In the genomic region with DNA sequence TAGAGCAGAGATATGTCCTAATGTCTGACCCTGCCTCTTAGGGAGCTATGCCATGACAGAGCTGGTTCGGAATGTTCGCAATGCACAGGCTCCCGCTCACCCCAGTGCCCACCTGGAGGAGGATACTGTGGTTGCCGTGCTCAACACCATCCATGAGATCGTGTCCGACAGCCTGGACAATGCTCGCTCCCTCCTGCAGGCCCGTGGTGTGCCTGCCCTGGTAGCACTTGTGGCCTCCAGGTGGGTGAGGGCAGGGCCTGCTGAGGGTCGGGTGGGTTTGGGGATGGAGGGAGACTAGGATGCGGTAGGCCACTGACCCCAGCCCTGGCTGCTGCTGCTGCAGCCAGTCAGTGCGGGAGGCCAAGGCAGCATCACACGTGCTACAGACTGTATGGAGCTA, we compare ENCODE assay signal across 23 mouse cellular contexts. TPM values are rescaled to one million over a fixed set of nuclear protein-coding genes. Genes with fewer than 3 reads are reported as not detected.
A peak's percentile ranks its signal among the peaks of the same experiment; 100 is the strongest.
DNase-seq lines count a peak whose midpoint lies in the region; ATAC-seq and TF ChIP-seq lines count a peak whose summit lies in the region.
"Had no signal": no experiment of that assay in that cellular context is flagged by ENCODE, and none has a peak within 500 bp of the region (broad histone marks: within the 10 kb centered on the region; RNA-seq: fewer than 3 reads in every experiment).

No protein-coding gene starts in this region.

- H3K27ac ChIP-seq in forebrain, embryonic 11.5 days (ENCODE audit: low read depth, low read length), result no peak overlapping the region
- H3K27ac ChIP-seq in forebrain, embryonic 14.5 days (ENCODE audit: low read depth, low read length), result no peak overlapping the region
- no peak overlapping the region for H3K27ac ChIP-seq in heart, embryonic 13.5 days (replicated peaks)
- H3K27ac ChIP-seq in heart, adult 2 months, result no peak overlapping the region
- H3K27ac ChIP-seq in intestine, postnatal 0 days (ENCODE audit: low read depth, low read length), result 0 out of 2 replicates have a peak overlapping the region, but pooled peaks have one; percentile 21
- H3K27ac ChIP-seq in intestine, embryonic 15.5 days, result no peak overlapping the region
- H3K27ac ChIP-seq in liver, embryonic 11.5 days (ENCODE audit: low read depth, low read length), result no peak overlapping the region
- H3K27ac ChIP-seq: embryonic facial prominence, embryonic 13.5 days; embryonic facial prominence, embryonic 15.5 days; forebrain, embryonic 13.5 days had no signal

- H3ac ChIP-seq in myocyte (ENCODE audit: control insufficient read depth, insufficient read length), result no peak overlapping the region

- no peak for TF ChIP-seq CTCF in heart, adult 2 months (IDR thresholded peaks at IDR 0.05)
- TF ChIP-seq CTCF in intestine, postnatal 0 days (IDR thresholded peaks at IDR 0.05; ENCODE audit: low read depth), result no peak

- H3K4me1 ChIP-seq in forebrain, embryonic 11.5 days (replicated peaks; ENCODE audit: control insufficient read depth, insufficient read depth, low read length), result peaks cover 31% of the 10 kb centered on the region
- H3K4me1 ChIP-seq in forebrain, embryonic 14.5 days (ENCODE audit: control insufficient read depth, insufficient read depth, low read length), result peaks cover 21% of the 10 kb centered on the region
- H3K4me1 ChIP-seq in heart, embryonic 13.5 days, result peaks cover 52% of the 10 kb centered on the region
- H3K4me1 ChIP-seq in heart, adult 2 months (ENCODE audit: control insufficient read depth, insufficient read depth, low read length), result peaks cover 9% of the 10 kb centered on the region
- no peaks in the 10 kb centered on the region for H3K4me1 ChIP-seq in intestine, postnatal 0 days (replicated peaks; ENCODE audit: control insufficient read depth, insufficient read depth, low read length)
- H3K4me1 ChIP-seq in intestine, embryonic 15.5 days (replicated peaks), result 0 out of 2 replicates have a peak, but pooled peaks cover 9% of the 10 kb centered on the region
- peaks cover 14% of the 10 kb centered on the region for H3K4me1 ChIP-seq in liver, embryonic 11.5 days (replicated peaks; ENCODE audit: control insufficient read depth, insufficient read depth, low read length)

- no peak overlapping the region for H3K4me2 ChIP-seq in forebrain, embryonic 11.5 days (ENCODE audit: low read depth, low read length, severe bottlenecking)
- H3K4me2 ChIP-seq in forebrain, embryonic 14.5 days (ENCODE audit: low read length), result no peak overlapping the region
- H3K4me2 ChIP-seq in heart, embryonic 13.5 days, result no peak overlapping the region
- no peak overlapping the region for H3K4me2 ChIP-seq in intestine, postnatal 0 days (replicated peaks; ENCODE audit: low read depth)
- H3K4me2 ChIP-seq in intestine, embryonic 15.5 days (replicated peaks), result no peak overlapping the region
- no peak overlapping the region for H3K4me2 ChIP-seq in myocyte (ENCODE audit: low read depth)
- H3K4me2 ChIP-seq in liver, embryonic 11.5 days, result no peak overlapping the region
- H3K4me2 ChIP-seq: embryonic facial prominence, embryonic 13.5 days; embryonic facial prominence, embryonic 15.5 days; forebrain, embryonic 13.5 days had no signal

- 91% methylated on average over 12 of the region's 12 CpGs for WGBS in forebrain, embryonic 11.5 days
- 93% methylated on average over 12 of the region's 12 CpGs for WGBS in forebrain, embryonic 14.5 days
- 85% methylated on average over 12 of the region's 12 CpGs for WGBS in heart, embryonic 13.5 days
- WGBS in heart, adult 2 months, result 86% methylated on average over 12 of the region's 12 CpGs
- 92% methylated on average over 12 of the region's 12 CpGs for WGBS in intestine, postnatal 0 days
- WGBS in intestine, embryonic 15.5 days, result 89% methylated on average over 12 of the region's 12 CpGs
- WGBS in liver, embryonic 11.5 days, result 89% methylated on average over 12 of the region's 12 CpGs

- no peaks in the 10 kb centered on the region for H3K79me2 ChIP-seq in heart, adult 2 months (replicated peaks; ENCODE audit: control insufficient read depth, insufficient read depth, low read length)
- no peaks in the 10 kb centered on the region for H3K79me2 ChIP-seq in myocyte (ENCODE audit: control insufficient read depth, insufficient read depth)

- DNase-seq in forebrain, embryonic 11.5 days (ENCODE audit: low spot score), result peak; percentile 51
- DNase-seq in forebrain, embryonic 14.5 days (ENCODE audit: low spot score), result no peak
- DNase-seq in heart, adult 2 months, result no peak
- no peak for DNase-seq in liver, embryonic 11.5 days (ENCODE audit: low spot score)
- DNase-seq: adrenal gland, adult 2 months; adrenal gland, postnatal 10 days; adrenal gland, postnatal 25 days; cerebellum, adult 11 months; cerebellum, adult 18-20 months; cerebellum, adult 8-10 months; cerebellum, adult 9-11 months; cerebellum, postnatal 14 days; cerebellum, postnatal 36 days; embryo, embryonic 11 days had no signal

- no peak for TF ChIP-seq POLR2A in heart, adult 2 months (IDR thresholded peaks at IDR 0.05; ENCODE audit: insufficient read depth, low read depth, low read length)
- no peak for TF ChIP-seq POLR2A in myocyte (IDR thresholded peaks at IDR 0.05; ENCODE audit: insufficient read length, low read depth)

- no peak for TF ChIP-seq EP300 in heart, adult 2 months (IDR thresholded peaks at IDR 0.05; ENCODE audit: insufficient read depth, low read depth, low read length)

- H3K27me3 ChIP-seq in forebrain, embryonic 11.5 days (ENCODE audit: control insufficient read depth, insufficient read depth, low read length), result no peaks in the 10 kb centered on the region
- no peaks in the 10 kb centered on the region for H3K27me3 ChIP-seq in forebrain, embryonic 14.5 days (replicated peaks; ENCODE audit: control insufficient read depth, insufficient read depth, low read length)
- no peaks in the 10 kb centered on the region for H3K27me3 ChIP-seq in heart, embryonic 13.5 days (replicated peaks)
- H3K27me3 ChIP-seq in heart, adult 2 months (ENCODE audit: control insufficient read depth, insufficient read depth, low read length), result no peaks in the 10 kb centered on the region
- no peaks in the 10 kb centered on the region for H3K27me3 ChIP-seq in intestine, postnatal 0 days (replicated peaks; ENCODE audit: control insufficient read depth, insufficient read depth, low read length)
- H3K27me3 ChIP-seq in intestine, embryonic 15.5 days (replicated peaks), result no peaks in the 10 kb centered on the region
- H3K27me3 ChIP-seq in myocyte (ENCODE audit: control insufficient read depth, insufficient read depth, insufficient read length), result no peaks in the 10 kb centered on the region
- H3K27me3 ChIP-seq in liver, embryonic 11.5 days (replicated peaks; ENCODE audit: control insufficient read depth, insufficient read depth, low read length), result no peaks in the 10 kb centered on the region
- H3K27me3 ChIP-seq: embryonic facial prominence, embryonic 13.5 days; embryonic facial prominence, embryonic 15.5 days; forebrain, embryonic 13.5 days had no signal

- no peak for ATAC-seq in forebrain, embryonic 11.5 days (replicated peaks; ENCODE audit: low FRiP score)
- ATAC-seq in forebrain, embryonic 14.5 days, result no peak
- no peak for ATAC-seq in heart, embryonic 13.5 days (ENCODE audit: extremely low read depth, insufficient number of reproducible peaks, low FRiP score, low TSS enrichment)
- ATAC-seq in intestine, postnatal 0 days, result no peak
- ATAC-seq in intestine, embryonic 15.5 days, result no peak
- no peak for ATAC-seq in liver, embryonic 11.5 days (replicated peaks; ENCODE audit: low FRiP score)
- ATAC-seq: forebrain, embryonic 13.5 days; forebrain, embryonic 16.5 days had no signal

- no peaks in the 10 kb centered on the region for H3K9me3 ChIP-seq in forebrain, embryonic 11.5 days (ENCODE audit: control insufficient read depth, low read length)
- no peaks in the 10 kb centered on the region for H3K9me3 ChIP-seq in forebrain, embryonic 14.5 days (replicated peaks; ENCODE audit: control insufficient read depth, low read length)
- no peaks in the 10 kb centered on the region for H3K9me3 ChIP-seq in heart, embryonic 13.5 days
- H3K9me3 ChIP-seq in intestine, postnatal 0 days (ENCODE audit: control insufficient read depth), result no peaks in the 10 kb centered on the region
- no peaks in the 10 kb centered on the region for H3K9me3 ChIP-seq in intestine, embryonic 15.5 days
- H3K9me3 ChIP-seq in liver, embryonic 11.5 days (ENCODE audit: control insufficient read depth, low read length), result no peaks in the 10 kb centered on the region
- H3K9me3 ChIP-seq: embryonic facial prominence, embryonic 13.5 days; embryonic facial prominence, embryonic 15.5 days; forebrain, embryonic 13.5 days had no signal

- no peak overlapping the region for H3K4me3 ChIP-seq in forebrain, embryonic 11.5 days (ENCODE audit: low read depth, low read length)
- H3K4me3 ChIP-seq in forebrain, embryonic 14.5 days (ENCODE audit: low read depth, low read length), result no peak overlapping the region
- H3K4me3 ChIP-seq in heart, embryonic 13.5 days, result no peak overlapping the region
- no peak overlapping the region for H3K4me3 ChIP-seq in heart, adult 2 months
- H3K4me3 ChIP-seq in intestine, postnatal 0 days (ENCODE audit: low read depth, low read length), result no peak overlapping the region
- no peak overlapping the region for H3K4me3 ChIP-seq in intestine, embryonic 15.5 days (replicated peaks)
- no peak overlapping the region for H3K4me3 ChIP-seq in myocyte
- H3K4me3 ChIP-seq in liver, embryonic 11.5 days (ENCODE audit: low read depth, low read length), result no peak overlapping the region
- H3K4me3 ChIP-seq: embryonic facial prominence, embryonic 13.5 days; embryonic facial prominence, embryonic 15.5 days; erythroblast, embryonic 14.5 days; forebrain, embryonic 13.5 days had no signal

- H3K9ac ChIP-seq in forebrain, embryonic 11.5 days (ENCODE audit: low read length), result no peak overlapping the region
- H3K9ac ChIP-seq in forebrain, embryonic 14.5 days (ENCODE audit: low read length), result no peak overlapping the region
- H3K9ac ChIP-seq in heart, embryonic 13.5 days, result 0 out of 2 replicates have a peak overlapping the region, but pooled peaks have one; percentile 5
- no peak overlapping the region for H3K9ac ChIP-seq in heart, adult 2 months (ENCODE audit: low read depth, low read length)
- H3K9ac ChIP-seq in intestine, postnatal 0 days (ENCODE audit: low read depth, low read length), result no peak overlapping the region
- H3K9ac ChIP-seq in intestine, embryonic 15.5 days, result no peak overlapping the region
- H3K9ac ChIP-seq in liver, embryonic 11.5 days (ENCODE audit: low read depth, low read length), result no peak overlapping the region
- H3K9ac ChIP-seq: embryonic facial prominence, embryonic 13.5 days; embryonic facial prominence, embryonic 15.5 days; forebrain, embryonic 13.5 days had no signal

- H3K36me3 ChIP-seq in forebrain, embryonic 11.5 days (ENCODE audit: control insufficient read depth, insufficient read depth, low read length), result peaks cover 28% of the 10 kb centered on the region; the same call in 1 of the 2 replicates
- peaks cover 97% of the 10 kb centered on the region for H3K36me3 ChIP-seq in forebrain, embryonic 14.5 days (ENCODE audit: control insufficient read depth, insufficient read depth, low read length)
- peaks cover 87% of the 10 kb centered on the region for H3K36me3 ChIP-seq in heart, embryonic 13.5 days
- H3K36me3 ChIP-seq in heart, adult 2 months (ENCODE audit: control insufficient read depth, insufficient read depth, low read length), result no peaks in the 10 kb centered on the region
- H3K36me3 ChIP-seq in intestine, postnatal 0 days (ENCODE audit: control insufficient read depth, insufficient read depth), result peaks cover 36% of the 10 kb centered on the region
- H3K36me3 ChIP-seq in intestine, embryonic 15.5 days, result peaks cover 8% of the 10 kb centered on the region; the same call in 1 of the 2 replicates
- H3K36me3 ChIP-seq in myocyte (ENCODE audit: control insufficient read depth, insufficient read depth), result peaks cover 7% of the 10 kb centered on the region
- H3K36me3 ChIP-seq in liver, embryonic 11.5 days (ENCODE audit: control insufficient read depth, insufficient read depth, low read length), result peaks cover 15% of the 10 kb centered on the region

- intact Hi-C loops in heart, adult 2 months (cut with DNase I), result no loop called here

RNA-seq across cellular contexts. Expression of a gene that starts 22.9 kb away (rescaled TPM):
- polyA plus RNA-seq in forebrain, embryonic 11.5 days (2014; fragmentation: Nextera tagmentation; extraction: Ambion mirVana), result 24.8 and 26.7 TPM in 2 replicates
- polyA plus RNA-seq in forebrain, embryonic 14.5 days (2014; fragmentation: Nextera tagmentation; extraction: Ambion mirVana), result 22.0 and 23.5 TPM in 2 replicates
- polyA plus RNA-seq in heart, embryonic 13.5 days (2015; fragmentation: Nextera tagmentation; extraction: Ambion mirVana), result 34.5 and 37.4 TPM in 2 replicates
- 10 to 100 TPM; 37.6 to 39.7 TPM for total RNA-seq in heart, adult 2 months (2021)
- polyA plus RNA-seq in heart, adult 2 months (2012; rRNA removed), result 35.1 and 36.1 TPM in 2 replicates
- 24.8 and 25.0 TPM in 2 replicates for polyA plus RNA-seq in intestine, postnatal 0 days (2015; fragmentation: Nextera tagmentation; extraction: Ambion mirVana)
- polyA plus RNA-seq in intestine, embryonic 15.5 days (2015; fragmentation: Nextera tagmentation; extraction: Ambion mirVana), result 25.4 and 25.8 TPM in 2 replicates
- polyA plus RNA-seq in myocyte (2012; fragmentation: generic; extraction: Trizol), result 21.3 TPM
- polyA plus RNA-seq in liver, embryonic 11.5 days (2014; fragmentation: Nextera tagmentation; extraction: Ambion mirVana), result 83.7 and 91.8 TPM in 2 replicates

RNA-seq across cellular contexts. Expression of a gene that starts 23.4 kb away (rescaled TPM):
- 53.6 and 55.2 TPM in 2 replicates for polyA plus RNA-seq in forebrain, embryonic 11.5 days (2014; fragmentation: Nextera tagmentation; extraction: Ambion mirVana)
- 54.6 and 71.9 TPM in 2 replicates for polyA plus RNA-seq in forebrain, embryonic 14.5 days (2014; fragmentation: Nextera tagmentation; extraction: Ambion mirVana)
- polyA plus RNA-seq in heart, embryonic 13.5 days (2015; fragmentation: Nextera tagmentation; extraction: Ambion mirVana), result 101 and 108 TPM in 2 replicates
- 100 to 1,000 TPM; 139 to 150 TPM for total RNA-seq in heart, adult 2 months (2021)
- 208 and 236 TPM in 2 replicates for polyA plus RNA-seq in heart, adult 2 months (2012; rRNA removed)
- 103 and 107 TPM in 2 replicates for polyA plus RNA-seq in intestine, postnatal 0 days (2015; fragmentation: Nextera tagmentation; extraction: Ambion mirVana)
- polyA plus RNA-seq in intestine, embryonic 15.5 days (2015; fragmentation: Nextera tagmentation; extraction: Ambion mirVana), result 89.5 and 97.1 TPM in 2 replicates
- polyA plus RNA-seq in myocyte (2012; fragmentation: generic; extraction: Trizol), result 93.6 TPM
- 140 and 141 TPM in 2 replicates for polyA plus RNA-seq in liver, embryonic 11.5 days (2014; fragmentation: Nextera tagmentation; extraction: Ambion mirVana)

RNA-seq across cellular contexts. Expression of a gene that starts 55.3 kb away (rescaled TPM):
- polyA plus RNA-seq in forebrain, embryonic 11.5 days (2014; fragmentation: Nextera tagmentation; extraction: Ambion mirVana), result 99.4 and 103 TPM in 2 replicates
- 46.8 and 47.8 TPM in 2 replicates for polyA plus RNA-seq in forebrain, embryonic 14.5 days (2014; fragmentation: Nextera tagmentation; extraction: Ambion mirVana)
- polyA plus RNA-seq in heart, embryonic 13.5 days (2015; fragmentation: Nextera tagmentation; extraction: Ambion mirVana), result 31.8 and 32.0 TPM in 2 replicates
- total RNA-seq in heart, adult 2 months (2021), result 10 to 100 TPM; 14.4 to 16.4 TPM
- 13.9 and 17.0 TPM in 2 replicates for polyA plus RNA-seq in heart, adult 2 months (2012; rRNA removed)
- 9.3 and 9.6 TPM in 2 replicates for polyA plus RNA-seq in intestine, postnatal 0 days (2015; fragmentation: Nextera tagmentation; extraction: Ambion mirVana)
- polyA plus RNA-seq in intestine, embryonic 15.5 days (2015; fragmentation: Nextera tagmentation; extraction: Ambion mirVana), result 21.7 and 22.1 TPM in 2 replicates
- polyA plus RNA-seq in myocyte (2012; fragmentation: generic; extraction: Trizol), result 7.6 TPM
- 13.8 and 15.5 TPM in 2 replicates for polyA plus RNA-seq in liver, embryonic 11.5 days (2014; fragmentation: Nextera tagmentation; extraction: Ambion mirVana)

RNA-seq across cellular contexts. Expression of a gene that starts 55.4 kb away (rescaled TPM):
- polyA plus RNA-seq in forebrain, embryonic 11.5 days (2014; fragmentation: Nextera tagmentation; extraction: Ambion mirVana), result 39.1 and 40.4 TPM in 2 replicates
- polyA plus RNA-seq in forebrain, embryonic 14.5 days (2014; fragmentation: Nextera tagmentation; extraction: Ambion mirVana), result 78.7 and 81.3 TPM in 2 replicates
- 47.9 and 54.3 TPM in 2 replicates for polyA plus RNA-seq in heart, embryonic 13.5 days (2015; fragmentation: Nextera tagmentation; extraction: Ambion mirVana)
- 100 to 1,000 TPM; 173 to 181 TPM for total RNA-seq in heart, adult 2 months (2021)
- 283 and 382 TPM in 2 replicates for polyA plus RNA-seq in heart, adult 2 months (2012; rRNA removed)
- polyA plus RNA-seq in intestine, postnatal 0 days (2015; fragmentation: Nextera tagmentation; extraction: Ambion mirVana), result 78.6 and 85.2 TPM in 2 replicates
- polyA plus RNA-seq in intestine, embryonic 15.5 days (2015; fragmentation: Nextera tagmentation; extraction: Ambion mirVana), result 43.0 and 49.4 TPM in 2 replicates
- polyA plus RNA-seq in myocyte (2012; fragmentation: generic; extraction: Trizol), result 22.2 TPM
- 104 and 109 TPM in 2 replicates for polyA plus RNA-seq in liver, embryonic 11.5 days (2014; fragmentation: Nextera tagmentation; extraction: Ambion mirVana)
